Comparison of ENCODE assay signal across 8 mouse cellular contexts in the genomic region with DNA sequence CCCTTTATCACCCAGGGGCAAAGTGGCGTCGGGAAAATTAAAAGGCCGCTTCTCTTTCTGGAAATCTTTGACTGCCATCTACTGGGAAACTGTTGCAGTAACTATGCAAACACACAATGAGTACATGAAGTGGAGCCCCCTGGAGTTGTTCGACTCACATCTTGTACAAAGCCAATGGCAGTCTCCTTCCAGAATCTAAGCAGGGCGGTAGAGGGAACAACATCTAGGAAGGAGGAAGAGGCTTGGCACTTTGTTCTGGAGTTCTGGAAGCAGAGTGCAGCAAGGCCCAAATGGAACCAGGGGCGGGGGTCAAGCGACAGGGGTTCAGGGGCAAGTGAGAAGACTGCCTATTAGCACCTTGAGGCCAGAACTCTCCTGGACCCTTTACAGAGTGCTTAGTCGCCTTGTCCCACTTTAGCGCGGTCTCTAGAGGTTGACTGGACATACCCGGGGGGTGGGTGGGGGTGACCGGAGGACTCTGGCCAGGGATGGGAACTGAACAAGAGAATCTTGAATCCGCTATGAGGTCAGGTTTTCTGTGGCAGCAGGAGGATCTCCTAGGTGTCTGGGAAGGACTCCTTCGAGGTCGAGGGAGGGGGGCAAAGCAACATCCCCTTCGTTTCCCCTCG. TPM values are rescaled to one million over a fixed set of nuclear protein-coding genes. Genes with fewer than 3 reads are reported as not detected.
DNase-seq lines count a peak whose midpoint lies in the region; ATAC-seq and TF ChIP-seq lines count a peak whose summit lies in the region.

No protein-coding gene starts in this region.

- WGBS in hindbrain, embryonic 16.5 days: 1% methylated on average over 17 of the region's 17 CpGs
- 2% methylated on average over 17 of the region's 17 CpGs for WGBS in liver, embryonic 12.5 days (ENCODE audit: insufficient replicate concordance)
- 2% methylated on average over 17 of the region's 17 CpGs for WGBS in neural tube, embryonic 12.5 days

- H3K4me2 ChIP-seq in hindbrain, embryonic 16.5 days (ENCODE audit: low read length): peak overlapping the region; percentile 100
- peak overlapping the region; percentile 73 for H3K4me2 ChIP-seq in liver, embryonic 12.5 days
- H3K4me2 ChIP-seq in neural tube, embryonic 12.5 days (replicated peaks): peak overlapping the region; percentile 93

- 0 out of 2 replicates have a peak, but pooled peaks have one; percentile 19 for TF ChIP-seq POLR2A in embryonic fibroblast, embryonic 13.5 days (IDR thresholded peaks at IDR 0.05; ENCODE audit: low read depth, low read length)

- DNase-seq in heart, adult 11 months: peak; percentile 94
- no peak for DNase-seq in heart, adult 8-10 months (ENCODE audit: low spot score)
- DNase-seq in G1E (ENCODE audit: low spot score): no peak

- peak overlapping the region; percentile 47; the same call in 1 of the 2 replicates for H3K4me3 ChIP-seq in G1E (ENCODE audit: low read depth, low read length)
- peak overlapping the region; percentile 30 for H3K4me3 ChIP-seq in embryonic fibroblast, embryonic 13.5 days (ENCODE audit: insufficient read depth, low read length)
- peak overlapping the region; percentile 66 for H3K4me3 ChIP-seq in hindbrain, embryonic 16.5 days (ENCODE audit: low read length)
- peak overlapping the region; percentile 62 for H3K4me3 ChIP-seq in liver, embryonic 12.5 days
- H3K4me3 ChIP-seq in neural tube, embryonic 12.5 days: peak overlapping the region; percentile 61

- ATAC-seq in G1E (ENCODE audit: extremely low read depth, insufficient number of reproducible peaks, low FRiP score, poor library complexity, severe bottlenecking): no peak
- ATAC-seq in hindbrain, embryonic 16.5 days: peak; percentile 37; the same call in 1 of the 2 replicates
- ATAC-seq in liver, embryonic 12.5 days: no peak
- ATAC-seq in neural tube, embryonic 12.5 days (ENCODE audit: low FRiP score, low read depth): peak; percentile 54
- no peak for ATAC-seq in monocyte, adult 5-6 weeks (replicated peaks; ENCODE audit: insufficient number of reproducible peaks, low FRiP score, low TSS enrichment, poor library complexity, severe bottlenecking)

- H3K9ac ChIP-seq in hindbrain, embryonic 16.5 days (ENCODE audit: low read depth, low read length): peak overlapping the region; percentile 86
- peak overlapping the region; percentile 68 for H3K9ac ChIP-seq in liver, embryonic 12.5 days
- peak overlapping the region; percentile 86 for H3K9ac ChIP-seq in neural tube, embryonic 12.5 days

- peaks cover 38% of the 10 kb centered on the region for H3K4me1 ChIP-seq in G1E (ENCODE audit: insufficient read depth, low read depth, low read length)
- H3K4me1 ChIP-seq in embryonic fibroblast, embryonic 13.5 days (ENCODE audit: control insufficient read depth, insufficient read depth, low read length): no peaks in the 10 kb centered on the region
- H3K4me1 ChIP-seq in hindbrain, embryonic 16.5 days (ENCODE audit: control insufficient read depth, insufficient read depth, low read depth, low read length): peaks cover 18% of the 10 kb centered on the region
- peaks cover 57% of the 10 kb centered on the region for H3K4me1 ChIP-seq in liver, embryonic 12.5 days
- H3K4me1 ChIP-seq in neural tube, embryonic 12.5 days: peaks cover 34% of the 10 kb centered on the region

- no peak for TF ChIP-seq CTCF in G1E (IDR thresholded peaks at IDR 0.05; ENCODE audit: low read depth, low read length)
- TF ChIP-seq CTCF in embryonic fibroblast, embryonic 13.5 days (IDR thresholded peaks at IDR 0.05; ENCODE audit: borderline replicate concordance, insufficient read depth, low read length): no peak

- peak overlapping the region; percentile 4; the same call in 1 of the 2 replicates for H3K27ac ChIP-seq in embryonic fibroblast, embryonic 13.5 days (ENCODE audit: insufficient read depth, low read length)
- peak overlapping the region; percentile 74; the same call in 1 of the 2 replicates for H3K27ac ChIP-seq in hindbrain, embryonic 16.5 days (ENCODE audit: low read depth, low read length)
- H3K27ac ChIP-seq in liver, embryonic 12.5 days: peak overlapping the region; percentile 81
- peak overlapping the region; percentile 72 for H3K27ac ChIP-seq in neural tube, embryonic 12.5 days

- no peaks in the 10 kb centered on the region; the same call in 1 of the 2 replicates for H3K9me3 ChIP-seq in G1E (replicated peaks)
- H3K9me3 ChIP-seq in hindbrain, embryonic 16.5 days (ENCODE audit: control insufficient read depth, low read length): no peaks in the 10 kb centered on the region
- no peaks in the 10 kb centered on the region for H3K9me3 ChIP-seq in liver, embryonic 12.5 days (replicated peaks)
- no peaks in the 10 kb centered on the region for H3K9me3 ChIP-seq in neural tube, embryonic 12.5 days

- H3K36me3 ChIP-seq in G1E (replicated peaks): no peaks in the 10 kb centered on the region
- no peaks in the 10 kb centered on the region for H3K36me3 ChIP-seq in hindbrain, embryonic 16.5 days (ENCODE audit: control insufficient read depth, insufficient read depth, low read length)
- H3K36me3 ChIP-seq in liver, embryonic 12.5 days: peaks cover 6% of the 10 kb centered on the region; the same call in 1 of the 2 replicates
- H3K36me3 ChIP-seq in neural tube, embryonic 12.5 days: no peaks in the 10 kb centered on the region

- H3K27me3 ChIP-seq in G1E (ENCODE audit: insufficient read depth, low read length): peaks cover 78% of the 10 kb centered on the region
- H3K27me3 ChIP-seq in hindbrain, embryonic 16.5 days (replicated peaks; ENCODE audit: control insufficient read depth, insufficient read depth, low read length): no peaks in the 10 kb centered on the region
- H3K27me3 ChIP-seq in liver, embryonic 12.5 days (replicated peaks): peaks cover 62% of the 10 kb centered on the region
- H3K27me3 ChIP-seq in neural tube, embryonic 12.5 days (replicated peaks): no peaks in the 10 kb centered on the region

RNA-seq across cellular contexts. Expression of a gene that starts 0.6 kb away (rescaled TPM):
- 10 to 100 TPM; 79.9 to 86.6 (median 84.1) TPM for total RNA-seq in heart, adult 8-10 months (2022)
- not detected in 2 replicates for total RNA-seq in G1E (2014; fragmentation: Nextera tagmentation)
- 0.98 and 1.3 TPM in 2 replicates for total RNA-seq in G1E (2017)
- polyA plus RNA-seq in G1E (2012): 2.2 and 3.6 TPM in 2 replicates
- polyA plus RNA-seq in embryonic fibroblast, embryonic 13.5 days (2011; ENCODE audit: insufficient read length, low read depth, missing spikeins): 212 and 419 TPM in 2 replicates
- 120 and 161 TPM in 2 replicates for polyA plus RNA-seq in hindbrain, embryonic 16.5 days (2015; fragmentation: Nextera tagmentation; extraction: Ambion mirVana)
- polyA plus RNA-seq in liver, embryonic 12.5 days (2016; fragmentation: Nextera tagmentation; extraction: Ambion mirVana): 236 TPM in 2 replicates
- polyA plus RNA-seq in neural tube, embryonic 12.5 days (2016; fragmentation: Nextera tagmentation; extraction: Ambion mirVana): 327 and 330 TPM in 2 replicates
- 0.43 to 5.5 TPM (median 1.2 TPM) in 3 replicates for total RNA-seq in monocyte, adult 5-6 weeks (2017)

RNA-seq across cellular contexts. Expression of a gene that starts 16.5 kb away (rescaled TPM):
- total RNA-seq in heart, adult 8-10 months (2022): 1 to 10 TPM in 2 of 4 experiments, under 1 TPM in 2; 0.41 to 3.2 (median 0.94) TPM
- total RNA-seq in G1E (2014; fragmentation: Nextera tagmentation): 426 and 497 TPM in 2 replicates
- 717 and 752 TPM in 2 replicates for total RNA-seq in G1E (2017)
- 29.0 and 89.9 TPM in 2 replicates for polyA plus RNA-seq in G1E (2012)
- polyA plus RNA-seq in embryonic fibroblast, embryonic 13.5 days (2011; ENCODE audit: insufficient read length, low read depth, missing spikeins): 141 and 227 TPM in 2 replicates
- polyA plus RNA-seq in hindbrain, embryonic 16.5 days (2015; fragmentation: Nextera tagmentation; extraction: Ambion mirVana): 33.1 and 44.9 TPM in 2 replicates
- polyA plus RNA-seq in liver, embryonic 12.5 days (2016; fragmentation: Nextera tagmentation; extraction: Ambion mirVana): 249 and 261 TPM in 2 replicates
- 190 and 194 TPM in 2 replicates for polyA plus RNA-seq in neural tube, embryonic 12.5 days (2016; fragmentation: Nextera tagmentation; extraction: Ambion mirVana)
- total RNA-seq in monocyte, adult 5-6 weeks (2017): 14.1 to 26.1 TPM (median 15.5 TPM) in 3 replicates

RNA-seq across cellular contexts. Expression of a gene that starts 48.6 kb away (rescaled TPM):
- under 1 TPM; 0.06 to 0.43 (median 0.16) TPM for total RNA-seq in heart, adult 8-10 months (2022)
- total RNA-seq in G1E (2014; fragmentation: Nextera tagmentation) (not detected in 2 replicates), G1E (2017) (1.4 TPM in 2 replicates)
- 0.02 and 0.22 TPM in 2 replicates for polyA plus RNA-seq in G1E (2012)
- not detected in 2 replicates for polyA plus RNA-seq in embryonic fibroblast, embryonic 13.5 days (2011; ENCODE audit: insufficient read length, low read depth, missing spikeins)
- 0.16 TPM in 2 replicates for polyA plus RNA-seq in hindbrain, embryonic 16.5 days (2015; fragmentation: Nextera tagmentation; extraction: Ambion mirVana)
- polyA plus RNA-seq in liver, embryonic 12.5 days (2016; fragmentation: Nextera tagmentation; extraction: Ambion mirVana): 0.17 and 0.39 TPM in 2 replicates
- polyA plus RNA-seq in neural tube, embryonic 12.5 days (2016; fragmentation: Nextera tagmentation; extraction: Ambion mirVana): 0.22 and 0.41 TPM in 2 replicates
- 4.1 to 6.4 TPM (median 4.2 TPM) in 3 replicates for total RNA-seq in monocyte, adult 5-6 weeks (2017)

RNA-seq across cellular contexts. Expression of a gene that starts 57.6 kb away (rescaled TPM):
- under 1 TPM in 1 of 4 experiments, not detected in 3; 0.44 TPM for total RNA-seq in heart, adult 8-10 months (2022)
- total RNA-seq in G1E (2014; fragmentation: Nextera tagmentation) (not detected in 2 replicates), G1E (2017) (not detected in 2 replicates)
- polyA plus RNA-seq in G1E (2012): not detected in 2 replicates
- polyA plus RNA-seq in embryonic fibroblast, embryonic 13.5 days (2011; ENCODE audit: insufficient read length, low read depth, missing spikeins): not detected in 2 replicates
- polyA plus RNA-seq in hindbrain, embryonic 16.5 days (2015; fragmentation: Nextera tagmentation; extraction: Ambion mirVana): 2.0 and 3.0 TPM in 2 replicates
- polyA plus RNA-seq in liver, embryonic 12.5 days (2016; fragmentation: Nextera tagmentation; extraction: Ambion mirVana): not detected in 2 replicates
- 1.8 and 2.0 TPM in 2 replicates for polyA plus RNA-seq in neural tube, embryonic 12.5 days (2016; fragmentation: Nextera tagmentation; extraction: Ambion mirVana)
- total RNA-seq in monocyte, adult 5-6 weeks (2017): not detected in 3 replicates

Comparison
In these comparisons a context has a peak if more than half of its experiments do, and no peak if none do; other contexts are left out.
1. ATAC-seq: peak in hindbrain, embryonic 16.5 days (single experiment) and neural tube, embryonic 12.5 days (single experiment); none in G1E (single experiment), liver, embryonic 12.5 days (single experiment) and monocyte, adult 5-6 weeks (single experiment).
2. H3K27ac ChIP-seq: peak in every context shown above with its lines; median percentile 81 in liver, embryonic 12.5 days; 74 in hindbrain, embryonic 16.5 days; 72 in neural tube, embryonic 12.5 days; 4 in embryonic fibroblast, embryonic 13.5 days.
3. RNA of a gene that starts 0.6 kb away (polyA plus RNA-seq): 212 to 419 TPM in embryonic fibroblast, embryonic 13.5 days, 327 to 330 TPM in neural tube, embryonic 12.5 days, 236 TPM in liver, embryonic 12.5 days and 120 to 161 TPM in hindbrain, embryonic 16.5 days; 2.2 to 3.6 TPM in G1E; every median in the first group is over 10 times any median in the second.
4. Peak in every context shown above with its lines, with median percentiles within 50 percentile points of each other: H3K4me3 ChIP-seq, H3K4me2 ChIP-seq and H3K9ac ChIP-seq.